Mouse (Mus musculus) heart, embryonic 16.5 days (tissue): ENCODE measurements around the gene Olfr1386. TPM values are rescaled to one million over a fixed set of nuclear protein-coding genes. Genes with fewer than 3 reads are reported as not detected.
"Not testable (repeated sequence)": the region's sequence is repeated elsewhere in the genome, so short reads cannot be mapped to it uniquely, and the experiment has no call there.

Source experiments
- ATAC-seq: fragments of 200-750 bp; cut with Nextera tagmentation; replicated peaks from 2 replicates; pipeline ENCODE4 v1.8.0; 2017; ENCODE audit warnings: moderate number of reproducible peaks; ENCODE audit not compliant: insufficient read depth, low FRiP score; ENCODE audit errors: extremely low read depth
- H3K27ac ChIP-seq: fragments of 300-500 bp; sonication (generic); 2 replicates; pipeline ENCODE4 v1.5.1; 2014; ENCODE audit warnings: mild to moderate bottlenecking, low read length, control low read depth, moderate library complexity
- H3K27me3 ChIP-seq: fragments of 300-500 bp; sonication (generic); 2 replicates; pipeline ENCODE4 v1.6.1; 2014; ENCODE audit warnings: low read length, mixed read lengths; ENCODE audit not compliant: control insufficient read depth, insufficient read depth
- H3K36me3 ChIP-seq: fragments of 300-500 bp; sonication (generic); 2 replicates; pipeline ENCODE4 v1.6.1; 2014; ENCODE audit not compliant: control insufficient read depth, insufficient read depth
- H3K4me1 ChIP-seq: fragments of 300-500 bp; sonication (generic); 2 replicates; pipeline ENCODE4 v1.6.1; 2014; ENCODE audit warnings: low read length, mixed read lengths; ENCODE audit not compliant: control insufficient read depth, insufficient read depth
- H3K4me2 ChIP-seq: fragments of 300-500 bp; sonication (generic); 2 replicates; pipeline ENCODE4 v1.6.1; 2014; ENCODE audit warnings: low read depth, mild to moderate bottlenecking, control low read depth, low read length
- H3K4me3 ChIP-seq: fragments of 300-500 bp; sonication (generic); 2 replicates; pipeline ENCODE4 v1.5.1; 2014; ENCODE audit warnings: mild to moderate bottlenecking, control low read depth, low read length
- H3K9ac ChIP-seq: fragments of 300-500 bp; sonication (generic); 2 replicates; pipeline ENCODE4 v1.6.1; 2014; ENCODE audit warnings: low read length, control low read depth
- H3K9me3 ChIP-seq: fragments of 300-500 bp; sonication (generic); replicated peaks from 2 replicates; pipeline ENCODE4 v1.6.1; 2016; ENCODE audit warnings: low read length; ENCODE audit not compliant: control insufficient read depth
- WGBS: fragments of 180-500 bp; shearing (Covaris S2); extraction: QIAGEN DNeasy Blood & Tissue Kit; methylation state at CpG from one replicate; pipeline ENCODE4 v1.1.7; 2014; 5-methylcytosine and 5-hydroxymethylcytosine counted together
- polyA plus RNA-seq: library from polyadenylated mRNA; unstranded; fragments of >200 nt; fragmentation: Nextera tagmentation; extraction: Ambion mirVana; gene quantifications from 2 replicates; pipeline ENCODE4 v1.2.1, GENCODE M21; 2015

Gene Olfr1386
- not detected in 2 replicates for polyA plus RNA-seq

GRCm38 (mm10) chr11:49464746-49465145 lies at the start of gene Olfr1386:
Olfr1386 (plus strand) TSS chr11:49465046.
- not testable (repeated sequence) for H3K27ac ChIP-seq, H3K36me3 ChIP-seq, H3K27me3 ChIP-seq, H3K4me1 ChIP-seq, H3K9me3 ChIP-seq, ATAC-seq, H3K4me2 ChIP-seq, H3K9ac ChIP-seq, H3K4me3 ChIP-seq
- 65% methylated on average over 2 of the region's 3 CpGs for WGBS

- H3K9ac ChIP-seq = no peak within 1 kb of the TSS
- WGBS = 67% methylated on average over 2 of the region's 2 CpGs
- no peaks in the 10 kb centered on the region for H3K36me3 ChIP-seq
- no peak for ATAC-seq
- no peaks in the 10 kb centered on the region for H3K27me3 ChIP-seq
- no peaks in the 10 kb centered on the region for H3K9me3 ChIP-seq
- H3K27ac ChIP-seq = no peak within 1 kb of the TSS
- no peaks in the 10 kb centered on the region for H3K4me1 ChIP-seq
- H3K4me2 ChIP-seq = no peak within 1 kb of the TSS
- H3K4me3 ChIP-seq = no peak within 1 kb of the TSS
These were observed 42.1 kb upstream of the Olfr1386 start, which contains the start of gene Olfr1389 for GRCm38 (mm10) chr11:49422767-49423166. Olfr1389 (plus strand) TSS chr11:49423067.

DNA sequence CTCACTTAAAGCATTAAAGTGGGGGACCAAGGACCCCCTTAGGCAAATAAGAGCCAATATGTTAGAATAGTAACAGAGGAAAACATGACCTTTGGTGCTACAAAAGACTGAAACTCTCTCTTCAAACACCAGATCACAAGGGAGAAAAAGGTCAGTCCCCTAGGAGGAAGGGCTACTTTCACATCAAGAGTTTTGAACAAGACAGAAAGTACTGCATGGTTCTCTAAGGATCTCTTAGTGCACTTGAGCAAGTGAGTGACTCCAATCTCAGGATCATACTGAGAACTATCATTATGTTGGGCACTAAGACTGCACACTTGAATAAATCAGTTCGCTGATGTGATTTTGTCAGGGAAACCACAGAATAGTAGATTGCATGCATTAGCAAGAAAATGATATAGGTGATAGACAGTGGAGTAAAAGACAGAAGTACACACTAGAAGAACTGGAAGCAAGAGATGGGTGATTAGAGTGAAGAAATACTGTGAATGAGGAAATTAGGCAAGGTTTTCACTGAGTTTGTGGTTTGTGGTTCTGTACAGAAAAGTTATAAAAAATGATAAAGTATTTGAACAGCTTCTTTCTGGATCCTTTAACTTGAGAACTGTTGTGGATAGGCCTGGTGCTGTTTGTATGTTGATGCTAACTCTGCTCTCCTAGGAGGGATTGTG lies 39.5 kb upstream of the Olfr1386 start:
- Histone ChIP-seq H3K27ac (no peak overlapping the region), H3K4me1 (no peaks in the 10 kb centered on the region), H3K27me3 (no peaks in the 10 kb centered on the region), H3K4me3 (no peak overlapping the region), H3K4me2 (no peak overlapping the region), H3K9me3 (no peaks in the 10 kb centered on the region), H3K9ac (no peak overlapping the region), H3K36me3 (no peaks in the 10 kb centered on the region)
- WGBS = 87% methylated on average over 1 of the region's 1 CpGs
- no peak for ATAC-seq

DNA sequence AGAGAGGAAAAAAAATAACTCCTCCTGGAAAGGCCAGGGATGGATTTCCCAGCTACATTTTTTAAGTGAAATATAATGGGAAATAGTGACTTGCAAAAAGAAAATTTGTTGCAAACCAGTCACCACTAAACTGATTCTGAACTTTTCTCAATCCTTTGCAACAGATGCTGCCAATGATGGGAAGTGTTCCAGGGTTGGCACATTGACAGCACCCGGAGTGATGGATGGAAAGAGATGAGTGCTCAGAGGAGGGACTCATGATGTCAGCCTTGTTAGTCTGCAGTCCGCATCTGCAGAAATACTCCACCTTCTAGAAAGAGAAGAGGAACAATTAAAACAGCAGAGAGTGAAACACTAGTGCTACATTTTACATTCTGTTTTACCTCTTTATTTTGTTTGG lies 35.2 kb upstream of the Olfr1386 start:
- Histone ChIP-seq H3K4me3 (no peak overlapping the region), H3K4me2 (no peak overlapping the region), H3K4me1 (no peaks in the 10 kb centered on the region), H3K27ac (no peak overlapping the region), H3K36me3 (no peaks in the 10 kb centered on the region), H3K9me3 (no peaks in the 10 kb centered on the region), H3K9ac (no peak overlapping the region), H3K27me3 (no peaks in the 10 kb centered on the region)
- WGBS = 74% methylated on average over 2 of the region's 2 CpGs
- ATAC-seq = no peak

DNA sequence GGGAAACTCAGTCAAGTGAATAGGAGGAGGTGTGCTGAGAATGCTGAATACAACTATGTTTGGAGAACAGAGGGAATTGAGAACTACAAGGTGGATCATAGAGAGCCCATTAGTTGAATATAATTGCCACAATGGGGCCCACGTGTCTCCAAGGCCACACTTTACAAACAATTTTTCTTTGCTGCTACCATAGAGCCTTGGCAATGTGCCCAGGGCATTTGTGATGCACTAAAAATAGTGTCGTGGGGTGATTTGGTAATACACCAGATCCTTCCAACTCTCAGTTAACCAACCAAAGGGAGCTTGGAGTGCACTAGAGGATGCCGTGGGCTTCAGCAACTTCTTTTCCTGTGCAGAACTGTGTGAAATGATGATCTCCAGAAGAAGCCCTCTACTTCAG lies 28.4 kb upstream of the Olfr1386 start, which contains the start of gene Olfr1388:
Gene Olfr1388 (plus strand): TSS at position 214 of the 400 bp plus-strand sequence.
- Histone ChIP-seq H3K9ac (no peak within 1 kb of the TSS), H3K27ac (no peak within 1 kb of the TSS), H3K27me3 (no peaks in the 10 kb centered on the region), H3K4me1 (peaks cover 6% of the 10 kb centered on the region; the same call in 1 of the 2 replicates), H3K4me2 (no peak within 1 kb of the TSS), H3K36me3 (no peaks in the 10 kb centered on the region), H3K4me3 (no peak within 1 kb of the TSS), H3K9me3 (no peaks in the 10 kb centered on the region)
- 24% methylated on average over 3 of the region's 3 CpGs for WGBS
- no peak for ATAC-seq

- no peaks in the 10 kb centered on the region for H3K27me3 ChIP-seq
- H3K27ac ChIP-seq = no peak within 1 kb of the TSS
- no peaks in the 10 kb centered on the region for H3K9me3 ChIP-seq
- H3K9ac ChIP-seq = no peak within 1 kb of the TSS
- no peak within 1 kb of the TSS for H3K4me2 ChIP-seq
- no peak for ATAC-seq
- H3K4me3 ChIP-seq = no peak within 1 kb of the TSS
- no peaks in the 10 kb centered on the region for H3K4me1 ChIP-seq
- 66% methylated on average over 1 of the region's 1 CpGs for WGBS
- no peaks in the 10 kb centered on the region for H3K36me3 ChIP-seq
These were observed 9.8 kb upstream of the Olfr1386 start, which contains the start of gene Olfr1387 for GRCm38 (mm10) chr11:49455043-49455442. Olfr1387 (plus strand) TSS chr11:49455343.

GRCm38 (mm10) chr11:49485973-49486372 lies 21.1 kb downstream of the Olfr1386 start:
- no peaks in the 10 kb centered on the region for H3K4me1 ChIP-seq
- H3K4me3 ChIP-seq = no peak overlapping the region
- WGBS = 43% methylated on average over 4 of the region's 4 CpGs
- H3K9ac ChIP-seq = no peak overlapping the region
- H3K27me3 ChIP-seq = no peaks in the 10 kb centered on the region
- no peaks in the 10 kb centered on the region for H3K36me3 ChIP-seq
- no peaks in the 10 kb centered on the region for H3K9me3 ChIP-seq
- H3K4me2 ChIP-seq = no peak overlapping the region
- no peak overlapping the region for H3K27ac ChIP-seq
- ATAC-seq = no peak

- not testable (repeated sequence) for H3K27me3 ChIP-seq, H3K4me2 ChIP-seq, H3K4me3 ChIP-seq, H3K36me3 ChIP-seq, H3K27ac ChIP-seq, H3K9me3 ChIP-seq, H3K4me1 ChIP-seq, H3K9ac ChIP-seq, ATAC-seq
- WGBS = 62% methylated on average over 1 of the region's 1 CpGs
These were observed 23.9 kb downstream of the Olfr1386 start, which contains the start of gene Olfr1385 for GRCm38 (mm10) chr11:49488770-49489169. Olfr1385 (plus strand) TSS chr11:49489070.

GRCm38 (mm10) chr11:49518086-49518485 lies 53.2 kb downstream of the Olfr1386 start:
- Histone ChIP-seq H3K4me1 (no peaks in the 10 kb centered on the region), H3K27ac (no peak overlapping the region), H3K36me3 (no peaks in the 10 kb centered on the region), H3K9ac (no peak overlapping the region), H3K4me3 (no peak overlapping the region), H3K9me3 (no peaks in the 10 kb centered on the region), H3K4me2 (no peak overlapping the region), H3K27me3 (no peaks in the 10 kb centered on the region)
- no peak for ATAC-seq
- 52% methylated on average over 5 of the region's 5 CpGs for WGBS
